Mouse (Mus musculus): Measurements from ENCODE around the gene Col4a2.

GRCm38 (mm10) chr8:11297141-11297838, 15.3 kb upstream of the Col4a2 start:
- TF ChIP-seq CTCF (IDR thresholded peaks at IDR 0.05; ENCODE audit: extremely low read depth, insufficient read depth, low read length) (no peak), POLR2A (IDR thresholded peaks at IDR 0.05; ENCODE audit: extremely low read depth, insufficient read depth, low read length) (no peak)
